In the genomic region with DNA sequence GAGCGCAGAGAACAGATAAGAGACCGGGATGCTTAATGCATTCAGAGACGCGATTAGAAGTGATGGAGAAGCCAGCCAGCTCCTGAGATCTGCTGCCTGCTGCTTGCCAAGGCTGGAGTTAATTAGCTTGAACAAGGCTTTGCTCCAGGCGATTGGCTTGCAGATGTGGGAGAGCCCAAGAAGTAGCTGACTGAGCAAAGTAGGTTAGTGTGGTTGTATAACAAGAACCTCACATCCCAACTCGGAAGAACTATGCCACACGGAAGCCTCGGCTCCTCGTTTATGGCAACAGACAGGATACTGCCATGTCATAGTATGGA, we compare ENCODE assay signal across 7 mouse cellular contexts.
DNase-seq lines count a peak whose midpoint lies in the region; ATAC-seq and TF ChIP-seq lines count a peak whose summit lies in the region.

No protein-coding gene starts in this region.

- no peak overlapping the region for H3K27ac ChIP-seq in cerebellum, adult 2 months (ENCODE audit: insufficient read depth, low read length)
- peak overlapping the region; percentile 26; the same call in 1 of the 2 replicates for H3K27ac ChIP-seq in midbrain, embryonic 14.5 days (replicated peaks; ENCODE audit: low read depth, low read length)
- no peak overlapping the region for H3K27ac ChIP-seq in gastrocnemius, adult 2 months
- no peak overlapping the region for H3K27ac ChIP-seq in thymus, adult 2 months (ENCODE audit: control insufficient read depth, insufficient read depth, low read length)

- TF ChIP-seq POLR2A in brain, embryonic 14.5 days (IDR thresholded peaks at IDR 0.05; ENCODE audit: borderline replicate concordance, extremely low read depth, insufficient read depth, insufficient read length, poor library complexity, severe bottlenecking), result no peak
- no peak for TF ChIP-seq POLR2A in cerebellum, adult 2 months (IDR thresholded peaks at IDR 0.05; ENCODE audit: borderline replicate concordance, insufficient read depth, low read length)
- no peak for TF ChIP-seq POLR2A in thymus, adult 2 months (IDR thresholded peaks at IDR 0.05; ENCODE audit: control insufficient read depth, extremely low read depth, insufficient read depth, low read length, poor library complexity)

- no peaks in the 10 kb centered on the region for H3K9me3 ChIP-seq in midbrain, embryonic 14.5 days (ENCODE audit: control insufficient read depth, low read length)

- H3K27me3 ChIP-seq in cerebellum, adult 2 months (ENCODE audit: control insufficient read depth, insufficient read depth, low read length), result no peaks in the 10 kb centered on the region; the same call in 1 of the 2 replicates
- H3K27me3 ChIP-seq in midbrain, embryonic 14.5 days (ENCODE audit: control insufficient read depth, insufficient read depth, low read length), result no peaks in the 10 kb centered on the region
- no peaks in the 10 kb centered on the region for H3K27me3 ChIP-seq in thymus, adult 2 months (ENCODE audit: control insufficient read depth, insufficient read depth, low read length)

- intact Hi-C loops in heart, postnatal 25 days (cut with DNase I), result no loop called here
- intact Hi-C loops in gastrocnemius, adult 2 months (cut with DNase I), result no loop called here

- TF ChIP-seq CTCF in brain, embryonic 14.5 days (IDR thresholded peaks at IDR 0.05; ENCODE audit: borderline replicate concordance, extremely low read depth, insufficient read depth, insufficient read length), result no peak
- TF ChIP-seq CTCF in cerebellum, adult 2 months (IDR thresholded peaks at IDR 0.05; ENCODE audit: borderline replicate concordance, insufficient read depth, low read depth, low read length), result no peak
- no peak for TF ChIP-seq CTCF in gastrocnemius, adult 2 months (IDR thresholded peaks at IDR 0.05)
- no peak for TF ChIP-seq CTCF in thymus, adult 2 months (IDR thresholded peaks at IDR 0.05; ENCODE audit: borderline replicate concordance, control insufficient read depth, extremely low read depth, insufficient read depth, low read length, poor library complexity)

- H3K36me3 ChIP-seq in midbrain, embryonic 14.5 days (ENCODE audit: control insufficient read depth, insufficient read depth, low read length), result no peaks in the 10 kb centered on the region
- H3K36me3 ChIP-seq in thymus, adult 2 months (ENCODE audit: control insufficient read depth, insufficient read depth, low read length), result no peaks in the 10 kb centered on the region

- 28% methylated on average over 9 of the region's 9 CpGs for WGBS in cerebellum, adult 2 months
- 45% methylated on average over 9 of the region's 9 CpGs for WGBS in midbrain, embryonic 14.5 days
- 88% methylated on average over 9 of the region's 9 CpGs for WGBS in thymus, adult 2 months

- H3K4me2 ChIP-seq in midbrain, embryonic 14.5 days (ENCODE audit: low read length), result no peak overlapping the region

- no peak overlapping the region for H3K9ac ChIP-seq in midbrain, embryonic 14.5 days (replicated peaks; ENCODE audit: low read length)

- H3K4me1 ChIP-seq in cerebellum, adult 2 months (ENCODE audit: control insufficient read depth, insufficient read depth, low read length), result no peaks in the 10 kb centered on the region
- H3K4me1 ChIP-seq in midbrain, embryonic 14.5 days (ENCODE audit: control insufficient read depth, insufficient read depth, low read length), result no peaks in the 10 kb centered on the region
- H3K4me1 ChIP-seq in thymus, adult 2 months (replicated peaks; ENCODE audit: control insufficient read depth, insufficient read depth, low read length), result no peaks in the 10 kb centered on the region

- 0 out of 2 replicates have a peak, but pooled peaks have one; percentile 46 for ATAC-seq in midbrain, embryonic 14.5 days (ENCODE audit: low FRiP score, low TSS enrichment)
- no peak for ATAC-seq in megakaryocyte progenitor cell, adult 5-6 weeks (replicated peaks; ENCODE audit: poor library complexity)

- H3K4me3 ChIP-seq in cerebellum, adult 2 months (replicated peaks; ENCODE audit: insufficient read depth, low read depth, low read length), result no peak overlapping the region
- no peak overlapping the region for H3K4me3 ChIP-seq in midbrain, embryonic 14.5 days (replicated peaks; ENCODE audit: low read depth, low read length)
- no peak overlapping the region for H3K4me3 ChIP-seq in gastrocnemius, adult 2 months
- no peak overlapping the region for H3K4me3 ChIP-seq in thymus, adult 2 months (ENCODE audit: control insufficient read depth, insufficient read depth, low read length)

- peak; percentile 91 for DNase-seq in brain, embryonic 14.5 days (ENCODE audit: low read depth)
- DNase-seq in cerebellum, adult 2 months, result peak; percentile 13 to 28
- peak; percentile 13 for DNase-seq in heart, postnatal 25 days (ENCODE audit: low spot score)
- peak; percentile 71 for DNase-seq in midbrain, embryonic 14.5 days
- no peak for DNase-seq in gastrocnemius, adult 2 months
- no peak for DNase-seq in thymus, adult 2 months

Comparison
In these comparisons a context has a peak if more than half of its experiments do, and no peak if none do; other contexts are left out.
1. DNase-seq: peak in brain, embryonic 14.5 days (single experiment), cerebellum, adult 2 months (2 of 2), heart, postnatal 25 days (single experiment) and midbrain, embryonic 14.5 days (single experiment); none in gastrocnemius, adult 2 months (single experiment) and thymus, adult 2 months (single experiment).